Mouse (Mus musculus) cerebellum, adult 2 months (tissue): Measurements from ENCODE around the gene Fgfr2. TPM values are rescaled to one million over a fixed set of nuclear protein-coding genes. Genes with fewer than 3 reads are reported as not detected.

Source experiments
- DNase-seq, 2 experiments: peaks; one replicate each; pipeline ENCODE4 v3.0.0; 2021
- H3K27ac ChIP-seq: fragments of 200-500 bp; 2 replicates; pipeline ENCODE4 v1.5.1; 2012; ENCODE audit warnings: low read length, control low read depth, inconsistent platforms; ENCODE audit not compliant: insufficient read depth
- H3K27me3 ChIP-seq: fragments of 200-500 bp; 2 replicates; pipeline ENCODE4 v1.6.1; 2012; ENCODE audit warnings: inconsistent platforms, mild to moderate bottlenecking, low read length, moderate library complexity; ENCODE audit not compliant: control insufficient read depth, insufficient read depth
- H3K4me1 ChIP-seq: fragments of 200-500 bp; 2 replicates; pipeline ENCODE4 v1.6.1; 2011; ENCODE audit warnings: low read length; ENCODE audit not compliant: control insufficient read depth, insufficient read depth
- H3K4me3 ChIP-seq: fragments of 200-500 bp; replicated peaks from 2 replicates; pipeline ENCODE3; 2011; ENCODE audit warnings: mild to moderate bottlenecking, low read depth, low read length, control low read depth; ENCODE audit not compliant: insufficient read depth
- CTCF ChIP-seq: fragments of 200-500 bp; IDR thresholded peaks from 2 replicates; pipeline ENCODE4 v1.5.1; 2011; ENCODE audit warnings: low read depth, mild to moderate bottlenecking, control low read depth, low read length, moderate library complexity, borderline replicate concordance; ENCODE audit not compliant: insufficient read depth
- POLR2A ChIP-seq: fragments of 200-500 bp; IDR thresholded peaks from 2 replicates; pipeline ENCODE4 v1.6.1; 2011; ENCODE audit warnings: low read length, control low read depth, borderline replicate concordance; ENCODE audit not compliant: insufficient read depth
- WGBS: fragments of 180-500 bp; shearing (Covaris S2); methylation state at CpG from one replicate; pipeline ENCODE4 v1.1.7; 2018; 5-methylcytosine and 5-hydroxymethylcytosine counted together
- polyA plus RNA-seq: library from polyadenylated mRNA; depleted of rRNA; stranded (reverse); fragments of >200 nt; gene quantifications from 2 replicates; pipeline ENCODE4 v1.2.3, GENCODE M21; 2012

The Fgfr2 gene
- polyA plus RNA-seq, 1 experiment: 95.3 TPM

- Histone ChIP-seq H3K27me3 (no peaks in the 10 kb centered on the region), H3K4me3 (no peak overlapping the region), H3K27ac (no peak overlapping the region), H3K4me1 (peaks cover 36% of the 10 kb centered on the region)
- WGBS: 83% methylated on average over 5 of the region's 5 CpGs
- no peak for DNase-seq
- TF ChIP-seq POLR2A (no peak), CTCF (no peak)
These were observed 817.4 kb downstream of the Fgfr2 start for GRCm38 (mm10) chr7:132305492-132306375.

GRCm38 (mm10) chr7:132304424-132305085, 818.6 kb downstream of the Fgfr2 start:
- no peak overlapping the region for H3K4me3 ChIP-seq
- no peak for TF ChIP-seq POLR2A
- no peak for TF ChIP-seq CTCF
- 88% methylated on average over 8 of the region's 8 CpGs for WGBS
- H3K27ac ChIP-seq: no peak overlapping the region
- H3K27me3 ChIP-seq: no peaks in the 10 kb centered on the region
- no peak for DNase-seq
- peaks cover 33% of the 10 kb centered on the region for H3K4me1 ChIP-seq

DNA sequence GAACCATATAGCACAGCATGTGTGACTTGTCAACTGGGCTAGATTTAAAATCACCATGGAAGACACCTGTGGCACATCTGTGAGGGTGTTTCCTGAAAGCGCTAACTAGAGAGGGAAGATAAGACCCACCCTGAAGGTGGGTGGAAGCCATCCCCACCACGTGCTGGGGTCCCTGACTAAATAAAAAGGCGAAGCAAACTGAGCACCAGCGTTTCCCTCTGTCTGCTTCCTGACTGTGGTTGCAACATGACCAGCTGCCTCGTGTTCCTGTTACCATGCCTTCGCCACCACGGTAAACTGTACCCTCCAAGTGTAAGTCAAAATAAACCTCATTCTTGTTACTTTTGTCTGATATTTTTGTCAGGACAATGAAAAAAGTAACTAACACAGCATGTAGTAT, 819.2 kb downstream of the Fgfr2 start:
- Histone ChIP-seq H3K27ac (no peak overlapping the region), H3K4me1 (peaks cover 30% of the 10 kb centered on the region), H3K27me3 (no peaks in the 10 kb centered on the region), H3K4me3 (no peak overlapping the region)
- no peak for DNase-seq
- 85% methylated on average over 7 of the region's 7 CpGs for WGBS
- no peak for TF ChIP-seq CTCF
- TF ChIP-seq POLR2A: no peak

DNA sequence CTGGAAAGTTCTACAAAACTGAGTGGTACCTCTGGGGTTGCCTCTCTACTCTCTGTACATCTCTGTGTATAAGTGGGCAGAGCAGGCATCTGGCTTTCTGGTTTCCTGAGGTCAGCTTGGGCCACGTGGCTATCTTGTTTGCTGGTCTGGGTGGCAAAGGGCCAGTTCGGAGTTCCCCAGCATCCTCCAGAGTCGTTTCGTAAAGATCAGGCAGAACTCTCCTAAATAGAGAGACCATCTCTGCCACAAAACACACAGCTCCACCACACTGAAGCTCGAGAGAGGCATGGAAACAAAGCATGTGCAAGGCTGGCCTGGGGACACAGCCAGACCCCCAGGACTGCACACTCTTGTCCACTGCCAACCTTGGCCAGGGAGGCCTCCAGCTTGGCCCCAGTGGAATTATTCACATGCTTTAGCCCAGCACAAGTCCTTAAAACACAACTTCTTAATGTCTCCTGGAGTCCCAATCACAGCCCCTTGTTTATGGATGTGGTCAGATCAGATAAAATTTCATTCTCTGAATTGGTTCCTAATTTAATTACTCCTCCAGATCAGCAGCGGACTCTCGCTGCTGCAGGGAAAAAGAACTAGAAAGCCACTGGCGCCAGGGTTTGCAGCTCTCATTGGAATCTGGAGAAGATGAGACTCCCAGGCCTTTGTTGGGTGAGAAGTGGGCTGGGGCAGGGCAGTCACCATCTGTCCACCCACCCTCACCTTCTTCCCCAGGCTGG, 820.5 kb downstream of the Fgfr2 start:
- TF ChIP-seq CTCF (no peak), POLR2A (no peak)
- H3K27me3 ChIP-seq: no peaks in the 10 kb centered on the region
- no peak overlapping the region for H3K4me3 ChIP-seq
- H3K27ac ChIP-seq: no peak overlapping the region
- WGBS: 39% methylated on average over 8 of the region's 8 CpGs
- no peak for DNase-seq
- peaks cover 25% of the 10 kb centered on the region for H3K4me1 ChIP-seq

DNA sequence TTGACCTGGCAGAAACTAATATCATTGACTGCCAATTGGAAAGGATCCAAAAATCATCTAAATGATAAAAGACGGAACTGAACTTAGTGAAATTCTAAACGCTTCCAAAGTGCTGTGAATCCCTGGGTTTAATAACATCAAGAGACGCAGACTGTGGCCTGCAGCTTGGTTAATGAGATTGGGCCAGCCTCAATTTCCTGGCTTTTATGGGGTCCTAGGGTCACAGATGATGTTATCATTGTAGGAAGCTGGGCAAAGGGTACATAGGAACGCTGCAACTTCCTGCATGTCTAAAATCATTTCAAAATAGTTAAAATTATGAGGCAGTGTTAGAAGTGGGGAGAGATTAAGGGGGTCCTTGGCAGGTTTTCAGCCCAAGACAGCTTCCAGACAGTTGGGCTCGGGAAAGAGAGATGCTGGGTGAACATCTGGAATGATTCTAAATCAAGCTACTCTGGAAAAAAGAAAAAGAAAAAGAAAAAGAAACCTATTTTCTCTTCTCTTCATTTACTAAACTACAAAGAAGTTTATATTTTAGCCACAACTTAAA, 823.4 kb downstream of the Fgfr2 start:
- TF ChIP-seq CTCF: no peak
- no peak for TF ChIP-seq POLR2A
- no peaks in the 10 kb centered on the region for H3K27me3 ChIP-seq
- WGBS: 71% methylated on average over 5 of the region's 5 CpGs

GRCm38 (mm10) chr7:132298412-132298990, 824.6 kb downstream of the Fgfr2 start:
- TF ChIP-seq POLR2A (no peak), CTCF (no peak)
- H3K4me1 ChIP-seq: peaks cover 27% of the 10 kb centered on the region
- no peak for DNase-seq
- H3K27ac ChIP-seq: no peak overlapping the region
- H3K4me3 ChIP-seq: no peak overlapping the region
- WGBS: 78% methylated on average over 7 of the region's 7 CpGs
- no peaks in the 10 kb centered on the region for H3K27me3 ChIP-seq

More for the DNA sequence above, 823.4 kb downstream of the Fgfr2 start:
- DNase-seq: no peak
- H3K27ac ChIP-seq: no peak overlapping the region
- H3K4me1 ChIP-seq: peaks cover 27% of the 10 kb centered on the region
- H3K4me3 ChIP-seq: no peak overlapping the region

DNA sequence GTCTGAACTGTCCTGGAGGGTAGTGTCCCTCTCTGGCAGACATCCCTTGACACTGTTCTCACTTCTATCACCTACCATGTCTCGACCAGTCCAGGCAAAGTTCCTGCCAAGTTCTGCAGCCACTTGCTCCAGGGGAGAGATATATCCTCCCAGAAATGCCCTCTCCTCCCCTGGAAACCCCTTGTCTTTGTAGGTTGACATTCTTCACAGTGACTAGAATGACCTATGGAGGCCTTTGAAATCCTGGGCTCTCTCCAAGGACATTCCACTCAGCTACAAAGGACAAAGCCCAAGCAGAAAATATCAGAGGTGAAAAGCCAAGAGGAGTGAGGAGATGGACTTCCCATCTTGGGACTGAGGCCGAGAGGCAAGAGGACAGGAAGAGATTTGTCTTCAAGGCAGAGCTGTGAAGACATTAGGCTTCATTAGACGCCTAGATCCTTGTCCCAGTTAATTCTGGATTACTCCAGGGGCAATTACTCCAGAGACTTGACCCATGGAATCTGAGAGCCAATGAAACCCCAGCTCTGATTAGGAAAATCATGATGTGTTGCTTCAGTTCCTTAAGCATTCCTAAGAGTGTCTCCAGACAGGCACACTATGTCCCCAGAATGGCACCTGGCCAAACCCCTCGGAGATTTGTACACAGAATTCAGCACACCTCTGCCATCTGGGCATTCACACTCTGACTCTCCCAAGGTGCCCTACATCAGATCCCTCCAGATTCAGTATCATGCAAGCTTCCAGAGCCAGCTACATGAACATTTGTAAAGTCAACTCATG, 826.3 kb downstream of the Fgfr2 start:
- Histone ChIP-seq H3K4me1 (peaks cover 17% of the 10 kb centered on the region), H3K27me3 (no peaks in the 10 kb centered on the region), H3K27ac (no peak overlapping the region), H3K4me3 (no peak overlapping the region)
- peak; percentile 35 to 43 for DNase-seq
- TF ChIP-seq POLR2A (no peak), CTCF (no peak)
- 46% methylated on average over 4 of the region's 4 CpGs for WGBS
